Mouse (Mus musculus): ENCODE results near the gene Cers1. TPM values are rescaled to one million over a fixed set of nuclear protein-coding genes. Genes with fewer than 3 reads are reported as not detected.
A peak's percentile ranks its signal among the peaks of the same experiment; 100 is the strongest.

The Cers1 gene
- polyA plus RNA-seq, 1 experiment: 4.4 TPM

DNA sequence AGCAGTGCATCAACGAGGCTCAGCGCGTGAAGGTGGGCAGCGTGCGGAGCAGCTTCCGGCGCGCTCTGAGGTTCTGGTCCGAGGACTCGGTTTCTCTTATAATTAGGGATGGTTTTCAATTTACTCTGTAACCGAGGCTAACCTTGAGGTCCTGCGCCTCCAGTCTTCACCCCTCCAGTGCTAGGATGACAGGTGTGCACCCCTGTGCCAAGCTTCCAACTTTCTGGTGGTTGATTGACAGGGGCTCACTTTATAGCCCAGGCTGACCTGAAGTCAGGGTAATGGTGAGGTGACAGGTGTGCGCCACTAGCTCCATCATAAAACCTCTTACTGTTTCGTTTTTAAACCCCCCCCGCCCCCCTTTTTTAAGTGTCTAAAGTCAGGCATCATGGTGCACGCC, 12.7 kb upstream of the Cers1 start:
- Histone ChIP-seq H3K4me3 (peak overlapping the region; percentile 100), H3K79me2 (ENCODE audit: control insufficient read depth, insufficient read depth) (peaks cover 41% of the 10 kb centered on the region), H3K27me3 (ENCODE audit: control insufficient read depth, insufficient read depth, insufficient read length) (no peaks in the 10 kb centered on the region), H3K36me3 (ENCODE audit: control insufficient read depth, insufficient read depth) (peaks cover 16% of the 10 kb centered on the region), H3K4me2 (ENCODE audit: low read depth) (peak overlapping the region; percentile 82), H3ac (ENCODE audit: control insufficient read depth, insufficient read length) (peak overlapping the region; percentile 62)
- no peak for TF ChIP-seq MYOD1 (IDR thresholded peaks at IDR 0.05; ENCODE audit: control insufficient read depth in 1 of 3, insufficient read length in 2 of 3, low read depth in 2 of 3)
- TF ChIP-seq MAX (IDR thresholded peaks at IDR 0.05; ENCODE audit: low read depth): no peak
- TF ChIP-seq TCF12 (IDR thresholded peaks at IDR 0.05; ENCODE audit: insufficient read depth, poor library complexity, severe bottlenecking): no peak
- TF ChIP-seq E2F4 (IDR thresholded peaks at IDR 0.05; ENCODE audit: insufficient read depth): no peak
- no peak for TF ChIP-seq USF1 (IDR thresholded peaks at IDR 0.05; ENCODE audit: low read depth)
- no peak for TF ChIP-seq REST (IDR thresholded peaks at IDR 0.05; ENCODE audit: insufficient read depth, insufficient read length)
- no peak for TF ChIP-seq POLR2A (IDR thresholded peaks at IDR 0.05; ENCODE audit: insufficient read length, low read depth)
- TF ChIP-seq MYOG (IDR thresholded peaks at IDR 0.05; ENCODE audit: control insufficient read depth in 1 of 3, insufficient read depth in 1 of 3, insufficient read length in 2 of 3, low read depth in 2 of 3): no peak
- no peak for TF ChIP-seq CEBPB (IDR thresholded peaks at IDR 0.05; ENCODE audit: insufficient read depth, poor library complexity, severe bottlenecking)
- no peak for TF ChIP-seq SRF (IDR thresholded peaks at IDR 0.05; ENCODE audit: control insufficient read depth, insufficient read length, low read depth)
- TF ChIP-seq TCF3 (IDR thresholded peaks at IDR 0.05; ENCODE audit: insufficient read length, low read depth): no peak

DNA sequence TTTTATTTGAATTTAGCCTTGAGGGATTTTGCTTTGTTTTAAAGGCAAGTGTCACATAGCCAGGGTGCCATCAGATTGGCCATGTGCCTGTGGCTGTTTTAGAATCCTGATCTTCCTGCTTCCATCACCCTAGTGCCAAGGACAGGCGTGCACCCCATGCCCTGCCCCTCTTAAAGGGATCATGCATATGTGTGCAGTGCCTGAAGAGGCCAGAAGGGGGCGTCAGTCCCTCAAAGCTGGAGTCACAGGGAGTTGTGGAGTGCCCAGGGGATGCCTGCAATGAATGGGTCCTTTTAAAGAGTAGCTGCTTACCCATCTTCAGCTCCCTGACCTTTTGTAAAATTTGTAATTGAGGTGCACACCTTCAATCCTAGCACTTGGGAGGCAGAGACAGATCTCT, 6.3 kb upstream of the Cers1 start:
- TF ChIP-seq CEBPB (IDR thresholded peaks at IDR 0.05; ENCODE audit: insufficient read depth, poor library complexity, severe bottlenecking): no peak
- TF ChIP-seq POLR2A (IDR thresholded peaks at IDR 0.05; ENCODE audit: insufficient read length, low read depth): no peak
- TF ChIP-seq MYOG (IDR thresholded peaks at IDR 0.05; ENCODE audit: control insufficient read depth in 1 of 3, insufficient read depth in 1 of 3, insufficient read length in 2 of 3, low read depth in 2 of 3): no peak
- no peak for TF ChIP-seq TCF3 (IDR thresholded peaks at IDR 0.05; ENCODE audit: insufficient read length, low read depth)
- TF ChIP-seq REST (IDR thresholded peaks at IDR 0.05; ENCODE audit: insufficient read depth, insufficient read length): no peak
- no peak for TF ChIP-seq E2F4 (IDR thresholded peaks at IDR 0.05; ENCODE audit: insufficient read depth)
- no peak for TF ChIP-seq TCF12 (IDR thresholded peaks at IDR 0.05; ENCODE audit: insufficient read depth, poor library complexity, severe bottlenecking)
- no peak for TF ChIP-seq MYOD1 (IDR thresholded peaks at IDR 0.05; ENCODE audit: control insufficient read depth in 1 of 3, insufficient read length in 2 of 3, low read depth in 2 of 3)
- no peak for TF ChIP-seq SRF (IDR thresholded peaks at IDR 0.05; ENCODE audit: control insufficient read depth, insufficient read length, low read depth)
- no peak for TF ChIP-seq MAX (IDR thresholded peaks at IDR 0.05; ENCODE audit: low read depth)
- TF ChIP-seq USF1 (IDR thresholded peaks at IDR 0.05; ENCODE audit: low read depth): no peak
- no peak for TF ChIP-seq POLR2AphosphoS2 (IDR thresholded peaks at IDR 0.05; ENCODE audit: insufficient read length, low read depth)
- Histone ChIP-seq H3K4me3 (no peak overlapping the region), H3ac (ENCODE audit: control insufficient read depth, insufficient read length) (no peak overlapping the region), H3K4me2 (ENCODE audit: low read depth) (no peak overlapping the region), H3K36me3 (ENCODE audit: control insufficient read depth, insufficient read depth) (peaks cover 25% of the 10 kb centered on the region), H3K27me3 (ENCODE audit: control insufficient read depth, insufficient read depth, insufficient read length) (no peaks in the 10 kb centered on the region), H3K79me2 (ENCODE audit: control insufficient read depth, insufficient read depth) (peaks cover 5% of the 10 kb centered on the region)

GRCm38 (mm10) chr8:70313399-70313798, 2.2 kb upstream of the Cers1 start:
- peaks cover 15% of the 10 kb centered on the region for H3K36me3 ChIP-seq (ENCODE audit: control insufficient read depth, insufficient read depth)
- TF ChIP-seq MYOG (IDR thresholded peaks at IDR 0.05; ENCODE audit: control insufficient read depth in 1 of 3, insufficient read depth in 1 of 3, insufficient read length in 2 of 3, low read depth in 2 of 3) (no peak), REST (IDR thresholded peaks at IDR 0.05; ENCODE audit: insufficient read depth, insufficient read length) (no peak), USF1 (IDR thresholded peaks at IDR 0.05; ENCODE audit: low read depth) (no peak), CEBPB (IDR thresholded peaks at IDR 0.05; ENCODE audit: insufficient read depth, poor library complexity, severe bottlenecking) (no peak)

GRCm38 (mm10) chr8:70316511-70317504, 1.2 kb downstream of the Cers1 start:
- H3ac ChIP-seq (ENCODE audit: control insufficient read depth, insufficient read length): no peak overlapping the region
- H3K4me3 ChIP-seq: peak overlapping the region; percentile 9
- TF ChIP-seq MYOD1 (IDR thresholded peaks at IDR 0.05; ENCODE audit: control insufficient read depth in 1 of 3, insufficient read length in 2 of 3, low read depth in 2 of 3): peak in 1 of 3 experiments; percentile 9
- TF ChIP-seq USF1 (IDR thresholded peaks at IDR 0.05; ENCODE audit: low read depth): no peak
- peak overlapping the region; percentile 61 for H3K4me2 ChIP-seq (ENCODE audit: low read depth)
- no peaks in the 10 kb centered on the region for H3K79me2 ChIP-seq (ENCODE audit: control insufficient read depth, insufficient read depth)
- H3K27me3 ChIP-seq (ENCODE audit: control insufficient read depth, insufficient read depth, insufficient read length): no peaks in the 10 kb centered on the region
- peaks cover 3% of the 10 kb centered on the region for H3K36me3 ChIP-seq (ENCODE audit: control insufficient read depth, insufficient read depth)

More at GRCm38 (mm10) chr8:70313399-70313798, 2.2 kb upstream of the Cers1 start:
- H3K4me2 ChIP-seq (ENCODE audit: low read depth): no peak overlapping the region
- H3K4me3 ChIP-seq: no peak overlapping the region
- H3K79me2 ChIP-seq (ENCODE audit: control insufficient read depth, insufficient read depth): no peaks in the 10 kb centered on the region
- H3ac ChIP-seq (ENCODE audit: control insufficient read depth, insufficient read length): no peak overlapping the region
- H3K27me3 ChIP-seq (ENCODE audit: control insufficient read depth, insufficient read depth, insufficient read length): no peaks in the 10 kb centered on the region

GRCm38 (mm10) chr8:70317872-70318271, 2.3 kb downstream of the Cers1 start:
- no peak overlapping the region for H3ac ChIP-seq (ENCODE audit: control insufficient read depth, insufficient read length)
- peak overlapping the region; percentile 61 for H3K4me2 ChIP-seq (ENCODE audit: low read depth)
- TF ChIP-seq MYOD1 (IDR thresholded peaks at IDR 0.05; ENCODE audit: control insufficient read depth in 1 of 3, insufficient read length in 2 of 3, low read depth in 2 of 3): peak; percentile 32 to 84 (median 47)
- TF ChIP-seq MYOG (IDR thresholded peaks at IDR 0.05; ENCODE audit: control insufficient read depth in 1 of 3, insufficient read depth in 1 of 3, insufficient read length in 2 of 3, low read depth in 2 of 3): peak in 2 of 3 experiments; percentile 90 to 92
- TF ChIP-seq TCF12 (IDR thresholded peaks at IDR 0.05; ENCODE audit: insufficient read depth, poor library complexity, severe bottlenecking): peak; percentile 41
- no peak for TF ChIP-seq SRF (IDR thresholded peaks at IDR 0.05; ENCODE audit: control insufficient read depth, insufficient read length, low read depth)
- no peaks in the 10 kb centered on the region for H3K36me3 ChIP-seq (ENCODE audit: control insufficient read depth, insufficient read depth)
- H3K27me3 ChIP-seq (ENCODE audit: control insufficient read depth, insufficient read depth, insufficient read length): no peaks in the 10 kb centered on the region
- H3K79me2 ChIP-seq (ENCODE audit: control insufficient read depth, insufficient read depth): no peaks in the 10 kb centered on the region
- no peak overlapping the region for H3K4me3 ChIP-seq
